1 mouse cellular context compared by ENCODE assay signal in the genomic region with DNA sequence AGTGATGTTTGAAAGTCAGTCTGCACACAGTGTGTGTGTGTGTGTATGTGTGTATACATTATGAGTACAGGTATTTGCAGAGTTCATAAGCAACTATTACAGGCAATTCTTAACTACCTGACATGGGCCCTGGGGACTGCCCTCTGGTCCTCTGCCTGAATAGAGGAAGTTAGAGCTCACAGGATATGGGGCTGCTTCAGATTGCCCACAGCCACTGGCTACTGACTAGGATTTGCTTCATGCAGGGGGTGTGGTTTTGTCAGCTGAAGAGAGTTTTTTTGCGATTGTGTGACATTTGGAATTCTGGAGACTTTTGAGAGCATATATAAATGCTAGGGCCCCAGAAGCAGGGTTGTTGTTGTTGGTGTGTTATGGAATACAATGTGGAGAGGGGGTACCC.
A peak's percentile ranks its signal among the peaks of the same experiment; 100 is the strongest.
TF ChIP-seq lines count a peak whose summit lies in the region.

No protein-coding gene starts in this region.

TF ChIP-seq in MEL, 35 proteins besides CTCF, POLR2A, EP300 and RAD21:
- TF ChIP-seq POLR2AphosphoS2 (IDR thresholded peaks at IDR 0.05; ENCODE audit: low read length) = no peak
- no peak for TF ChIP-seq MAX (IDR thresholded peaks at IDR 0.05; ENCODE audit: low read length)
- no peak; the same call in 1 of the 2 replicates for TF ChIP-seq RCOR1 (IDR thresholded peaks at IDR 0.05; ENCODE audit: low read depth, low read length)
- TF ChIP-seq ELF1 (IDR thresholded peaks at IDR 0.05; ENCODE audit: low read depth, low read length) = no peak
- TF ChIP-seq ETS1 (IDR thresholded peaks at IDR 0.05; ENCODE audit: low read depth, low read length) = peak; percentile 70
- peak; percentile 64; the same call in 1 of the 2 replicates for TF ChIP-seq ZNF384 (IDR thresholded peaks at IDR 0.05; ENCODE audit: low read depth, low read length)
- no peak for TF ChIP-seq GABPA (IDR thresholded peaks at IDR 0.05; ENCODE audit: low read depth, low read length)
- no peak for TF ChIP-seq ZC3H11A (IDR thresholded peaks at IDR 0.05; ENCODE audit: low read depth, low read length)
- TF ChIP-seq MYB (IDR thresholded peaks at IDR 0.05; ENCODE audit: low read depth, low read length) = no peak
- TF ChIP-seq TBP (IDR thresholded peaks at IDR 0.05; ENCODE audit: low read depth, low read length) = no peak
- TF ChIP-seq UBTF (IDR thresholded peaks at IDR 0.05; ENCODE audit: borderline replicate concordance, insufficient read depth, low read depth, low read length) = no peak
- peak; percentile 28; the same call in 1 of the 2 replicates for TF ChIP-seq TAL1 (IDR thresholded peaks at IDR 0.05; ENCODE audit: low read length)
- no peak for TF ChIP-seq GATA1 (IDR thresholded peaks at IDR 0.05; ENCODE audit: low read depth, low read length)
- TF ChIP-seq JUND (IDR thresholded peaks at IDR 0.05; ENCODE audit: low read depth, low read length) = no peak
- TF ChIP-seq ZMIZ1 (IDR thresholded peaks at IDR 0.05; ENCODE audit: low read depth, low read length) = no peak
- no peak for TF ChIP-seq MAFK (IDR thresholded peaks at IDR 0.05; ENCODE audit: borderline replicate concordance, low read depth, low read length)
- TF ChIP-seq HCFC1 (IDR thresholded peaks at IDR 0.05; ENCODE audit: low read depth, low read length) = peak; percentile 21; the same call in 1 of the 2 replicates
- TF ChIP-seq ZKSCAN1 (IDR thresholded peaks at IDR 0.05; ENCODE audit: low read depth, low read length) = no peak
- no peak for TF ChIP-seq CHD2 (IDR thresholded peaks at IDR 0.05; ENCODE audit: low read length)
- TF ChIP-seq POLR2AphosphoS5 (IDR thresholded peaks at IDR 0.05; ENCODE audit: borderline replicate concordance, low read depth, low read length) = no peak
- TF ChIP-seq E2F4 (IDR thresholded peaks at IDR 0.05; ENCODE audit: borderline replicate concordance, low read depth, low read length) = no peak
- no peak for TF ChIP-seq MEF2A (IDR thresholded peaks at IDR 0.05; ENCODE audit: extremely low read depth, insufficient replicate concordance, low read depth, low read length, poor library complexity, severe bottlenecking)
- no peak for TF ChIP-seq MXI1 (IDR thresholded peaks at IDR 0.05; ENCODE audit: low read depth, low read length)
- no peak for TF ChIP-seq USF1 (IDR thresholded peaks at IDR 0.05; ENCODE audit: low read depth, low read length)
- no peak for TF ChIP-seq NRF1 (IDR thresholded peaks at IDR 0.05; ENCODE audit: insufficient read depth, low read depth, low read length, poor library complexity, severe bottlenecking)
- peak; percentile 29; the same call in 1 of the 2 replicates for TF ChIP-seq SIN3A (IDR thresholded peaks at IDR 0.05; ENCODE audit: low read length)
- peak; percentile 30; the same call in 1 of the 2 replicates for TF ChIP-seq NELFE (IDR thresholded peaks at IDR 0.05; ENCODE audit: low read depth, low read length)
- no peak for TF ChIP-seq BHLHE40 (IDR thresholded peaks at IDR 0.05; ENCODE audit: borderline replicate concordance, low read depth, low read length)
- no peak for TF ChIP-seq TCF12 (IDR thresholded peaks at IDR 0.05; ENCODE audit: low read depth, low read length)
- no peak for TF ChIP-seq CHD1 (IDR thresholded peaks at IDR 0.05; ENCODE audit: low read depth, low read length)
- no peak for TF ChIP-seq SMC3 (IDR thresholded peaks at IDR 0.05; ENCODE audit: low read depth, low read length)
- no peak for TF ChIP-seq MAZ (IDR thresholded peaks at IDR 0.05; ENCODE audit: low read depth, low read length)
- no peak for TF ChIP-seq KAT2A (conservative IDR thresholded peaks at IDR 0.05; ENCODE audit: low read depth, low read length)
- no peak for TF ChIP-seq USF2 (IDR thresholded peaks at IDR 0.05; ENCODE audit: borderline replicate concordance in 1 of 2, insufficient read depth in 1 of 2, low read depth in 1 of 2, low read length in 2 of 2)
- no peak for TF ChIP-seq MYC (IDR thresholded peaks at IDR 0.05; ENCODE audit: low read depth, low read length)
TF ChIP-seq in MEL: peak in this region for 6.
